8 mouse cellular contexts compared by ENCODE assay signal in the genomic region with DNA sequence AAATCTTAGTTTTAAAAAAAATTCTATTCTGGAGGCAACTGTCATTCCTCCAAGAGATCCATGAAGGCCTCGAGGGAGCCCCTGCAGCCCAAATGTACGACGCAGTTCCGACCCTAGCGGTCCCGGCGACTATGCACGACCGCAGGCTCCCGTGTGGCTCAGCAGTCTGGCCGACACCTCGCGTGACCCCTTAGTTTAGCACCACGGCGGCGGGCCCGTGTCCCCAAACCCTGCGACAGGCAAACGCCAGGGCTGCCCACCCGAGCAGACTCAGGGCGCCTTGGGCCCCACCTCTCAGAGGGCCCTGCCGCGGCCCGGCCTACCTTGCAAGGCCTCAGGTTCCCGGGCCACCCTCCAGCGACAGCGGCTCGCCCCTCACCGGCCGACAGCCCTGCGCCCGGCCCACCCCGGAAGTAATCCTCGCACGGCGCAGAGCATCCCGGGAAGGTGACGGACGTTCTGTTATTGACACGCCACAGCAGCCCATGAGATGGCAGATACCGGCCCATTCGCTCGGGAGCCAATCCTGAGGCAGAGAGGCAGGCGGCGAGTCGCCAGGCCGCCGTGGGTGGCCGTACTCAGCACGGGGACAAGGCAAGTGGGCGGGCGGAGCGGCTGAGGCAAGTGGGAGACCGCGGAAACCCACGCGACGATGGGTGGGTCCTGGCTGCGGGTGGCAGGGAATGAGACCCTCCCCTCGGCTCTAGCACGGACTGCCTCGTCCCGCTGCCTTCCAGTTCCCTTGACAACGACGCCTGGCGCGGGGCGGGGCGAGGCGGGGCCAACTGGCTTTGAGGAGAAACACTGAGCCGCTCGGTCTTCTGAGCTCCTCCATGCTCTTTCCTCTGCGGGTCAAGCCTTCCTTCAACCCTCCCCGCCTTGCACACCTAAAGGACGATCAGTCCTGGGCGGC. TPM values are rescaled to one million over a fixed set of nuclear protein-coding genes. Genes with fewer than 3 reads are reported as not detected.
DNase-seq lines count a peak whose midpoint lies in the region; ATAC-seq lines count a peak whose summit lies in the region.

A gene (minus strand): TSS at position 409 of the 913 bp plus-strand sequence.

- DNase-seq in adipocyte (ENCODE audit: low spot score), result peak; percentile 99
- peak; percentile 96 for DNase-seq in embryo, embryonic 10 days (ENCODE audit: low spot score)
- peak; percentile 98 for DNase-seq in gastrocnemius, postnatal 14 days
- DNase-seq in left cerebral cortex, postnatal 10 days (ENCODE audit: extremely low spot score in 1 of 2, low spot score in 2 of 2), result peak; percentile 99 to 100
- peak; percentile 100 for DNase-seq in right cerebral cortex, postnatal 25 days
- DNase-seq in urinary bladder, postnatal 4 days (ENCODE audit: low spot score in 2 of 2), result peak; percentile 96 to 98

- intact Hi-C loops in gastrocnemius, postnatal 14 days (cut with DNase I; ENCODE audit: low total_unique reads), result no loop called here
- intact Hi-C loops in left cerebral cortex, postnatal 10 days (cut with DNase I), result loop anchor here (5.0 kb wide), 1 partner anchor 48 kb away; a partner anchor contains a TSS

- peak; percentile 95 for ATAC-seq in inflammation-experienced regulatory T-cells, adult 6 months
- peak; percentile 95 for ATAC-seq in megakaryocyte-erythroid progenitor cell, adult 5-6 weeks (replicated peaks; ENCODE audit: low FRiP score, low TSS enrichment, poor library complexity, severe bottlenecking)

RNA-seq across cellular contexts. Expression of the gene that starts here (rescaled TPM):
- total RNA-seq in gastrocnemius, postnatal 14 days (2021), result 10 to 100 TPM in 1 of 2 experiments, 1 to 10 TPM in 1; 9.9 to 10.7 TPM
- 10 to 100 TPM; 24.4 to 60.3 (median 46.9) TPM for polyA plus RNA-seq in inflammation-experienced regulatory T-cells, adult 6 months (2017; shearing (Covaris generic))
- 10 to 100 TPM; 47.3 to 51.6 TPM for total RNA-seq in left cerebral cortex, postnatal 10 days (2021)
- total RNA-seq in megakaryocyte-erythroid progenitor cell, adult 5-6 weeks (2014; fragmentation: Nextera tagmentation), result 25.3 and 25.4 TPM in 2 replicates
- 9.5 and 11.6 TPM in 2 replicates for total RNA-seq in megakaryocyte-erythroid progenitor cell, adult 5-6 weeks (2017)

Comparison
In these comparisons a context has a peak if more than half of its experiments do, and no peak if none do; other contexts are left out.
1. Peak in every context shown above with its lines: DNase-seq and ATAC-seq.